Mouse (Mus musculus): ENCODE results near the gene Cmtm7. TPM values are rescaled to one million over a fixed set of nuclear protein-coding genes. Genes with fewer than 3 reads are reported as not detected.

Cmtm7 gene
- polyA plus RNA-seq, 1 experiment = 781 TPM

- 75% methylated on average over 13 of the region's 13 CpGs for WGBS
- peaks cover 12% of the 10 kb centered on the region for H3K4me1 ChIP-seq (replicated peaks; ENCODE audit: control insufficient read depth, insufficient read depth, low read length)
- TF ChIP-seq CTCF (IDR thresholded peaks at IDR 0.05; ENCODE audit: borderline replicate concordance, control insufficient read depth, extremely low read depth, insufficient read depth, low read length, poor library complexity) (peak; percentile 74; the same call in 1 of the 2 replicates), POLR2A (IDR thresholded peaks at IDR 0.05; ENCODE audit: control insufficient read depth, extremely low read depth, insufficient read depth, low read length, poor library complexity) (no peak)
- peak; percentile 61 for DNase-seq
- peaks cover 32% of the 10 kb centered on the region for H3K36me3 ChIP-seq (ENCODE audit: control insufficient read depth, insufficient read depth, low read length)
- H3K27me3 ChIP-seq (ENCODE audit: control insufficient read depth, insufficient read depth, low read length) = no peaks in the 10 kb centered on the region
- no peak overlapping the region for H3K27ac ChIP-seq (ENCODE audit: control insufficient read depth, insufficient read depth, low read length)
- H3K4me3 ChIP-seq (ENCODE audit: control insufficient read depth, insufficient read depth, low read length) = no peak overlapping the region
Observed at GRCm38 (mm10) chr9:114763341-114763740, 18.3 kb downstream of the Cmtm7 start.

- H3K27ac ChIP-seq (ENCODE audit: control insufficient read depth, insufficient read depth, low read length) = no peak overlapping the region
- no peak overlapping the region for H3K4me3 ChIP-seq (ENCODE audit: control insufficient read depth, insufficient read depth, low read length)
- peaks cover 12% of the 10 kb centered on the region for H3K4me1 ChIP-seq (replicated peaks; ENCODE audit: control insufficient read depth, insufficient read depth, low read length)
- no peak for TF ChIP-seq CTCF (IDR thresholded peaks at IDR 0.05; ENCODE audit: borderline replicate concordance, control insufficient read depth, extremely low read depth, insufficient read depth, low read length, poor library complexity)
- peaks cover 32% of the 10 kb centered on the region for H3K36me3 ChIP-seq (ENCODE audit: control insufficient read depth, insufficient read depth, low read length)
- no peak for DNase-seq
- no peaks in the 10 kb centered on the region for H3K27me3 ChIP-seq (ENCODE audit: control insufficient read depth, insufficient read depth, low read length)
- WGBS = 97% methylated on average over 11 of the region's 11 CpGs
Observed at GRCm38 (mm10) chr9:114761848-114762247, 19.8 kb downstream of the Cmtm7 start.

- 86% methylated on average over 5 of the region's 5 CpGs for WGBS
- H3K27ac ChIP-seq (ENCODE audit: control insufficient read depth, insufficient read depth, low read length) = no peak overlapping the region; the same call in 1 of the 2 replicates
- H3K27me3 ChIP-seq (ENCODE audit: control insufficient read depth, insufficient read depth, low read length) = no peaks in the 10 kb centered on the region
- H3K4me1 ChIP-seq (replicated peaks; ENCODE audit: control insufficient read depth, insufficient read depth, low read length) = peaks cover 12% of the 10 kb centered on the region
- peaks cover 35% of the 10 kb centered on the region for H3K36me3 ChIP-seq (ENCODE audit: control insufficient read depth, insufficient read depth, low read length)
- no peak overlapping the region for H3K4me3 ChIP-seq (ENCODE audit: control insufficient read depth, insufficient read depth, low read length)
- no peak for DNase-seq
- TF ChIP-seq CTCF (IDR thresholded peaks at IDR 0.05; ENCODE audit: borderline replicate concordance, control insufficient read depth, extremely low read depth, insufficient read depth, low read length, poor library complexity) (no peak), POLR2A (IDR thresholded peaks at IDR 0.05; ENCODE audit: control insufficient read depth, extremely low read depth, insufficient read depth, low read length, poor library complexity) (no peak)
Observed at GRCm38 (mm10) chr9:114760353-114760752, 21.3 kb downstream of the Cmtm7 start.

- no peak overlapping the region for H3K4me3 ChIP-seq (ENCODE audit: control insufficient read depth, insufficient read depth, low read length)
- H3K4me1 ChIP-seq (replicated peaks; ENCODE audit: control insufficient read depth, insufficient read depth, low read length) = peaks cover 12% of the 10 kb centered on the region
- H3K36me3 ChIP-seq (ENCODE audit: control insufficient read depth, insufficient read depth, low read length) = peaks cover 35% of the 10 kb centered on the region
- TF ChIP-seq CTCF (IDR thresholded peaks at IDR 0.05; ENCODE audit: borderline replicate concordance, control insufficient read depth, extremely low read depth, insufficient read depth, low read length, poor library complexity) (no peak), POLR2A (IDR thresholded peaks at IDR 0.05; ENCODE audit: control insufficient read depth, extremely low read depth, insufficient read depth, low read length, poor library complexity) (no peak)
- DNase-seq = no peak
- 94% methylated on average over 4 of the region's 4 CpGs for WGBS
- no peaks in the 10 kb centered on the region for H3K27me3 ChIP-seq (ENCODE audit: control insufficient read depth, insufficient read depth, low read length)
- H3K27ac ChIP-seq (ENCODE audit: control insufficient read depth, insufficient read depth, low read length) = no peak overlapping the region
Observed at GRCm38 (mm10) chr9:114759886-114760285, 21.8 kb downstream of the Cmtm7 start.

- peaks cover 14% of the 10 kb centered on the region for H3K4me1 ChIP-seq (replicated peaks; ENCODE audit: control insufficient read depth, insufficient read depth, low read length)
- WGBS = 42% methylated on average over 5 of the region's 5 CpGs
- H3K4me3 ChIP-seq (ENCODE audit: control insufficient read depth, insufficient read depth, low read length) = no peak overlapping the region
- H3K27ac ChIP-seq (ENCODE audit: control insufficient read depth, insufficient read depth, low read length) = peak overlapping the region; percentile 74
- TF ChIP-seq POLR2A (IDR thresholded peaks at IDR 0.05; ENCODE audit: control insufficient read depth, extremely low read depth, insufficient read depth, low read length, poor library complexity) (no peak), CTCF (IDR thresholded peaks at IDR 0.05; ENCODE audit: borderline replicate concordance, control insufficient read depth, extremely low read depth, insufficient read depth, low read length, poor library complexity) (no peak)
- DNase-seq = no peak
- H3K36me3 ChIP-seq (ENCODE audit: control insufficient read depth, insufficient read depth, low read length) = peaks cover 35% of the 10 kb centered on the region
- H3K27me3 ChIP-seq (ENCODE audit: control insufficient read depth, insufficient read depth, low read length) = no peaks in the 10 kb centered on the region
Observed at GRCm38 (mm10) chr9:114758801-114759200, 22.9 kb downstream of the Cmtm7 start.

GRCm38 (mm10) chr9:114758272-114758671 lies 23.4 kb downstream of the Cmtm7 start:
- peaks cover 35% of the 10 kb centered on the region for H3K36me3 ChIP-seq (ENCODE audit: control insufficient read depth, insufficient read depth, low read length)
- H3K4me1 ChIP-seq (replicated peaks; ENCODE audit: control insufficient read depth, insufficient read depth, low read length) = peaks cover 14% of the 10 kb centered on the region
- H3K27me3 ChIP-seq (ENCODE audit: control insufficient read depth, insufficient read depth, low read length) = no peaks in the 10 kb centered on the region
- no peak for DNase-seq
- TF ChIP-seq POLR2A (IDR thresholded peaks at IDR 0.05; ENCODE audit: control insufficient read depth, extremely low read depth, insufficient read depth, low read length, poor library complexity) (no peak), CTCF (IDR thresholded peaks at IDR 0.05; ENCODE audit: borderline replicate concordance, control insufficient read depth, extremely low read depth, insufficient read depth, low read length, poor library complexity) (no peak)
- WGBS = 13% methylated on average over 7 of the region's 7 CpGs
- H3K27ac ChIP-seq (ENCODE audit: control insufficient read depth, insufficient read depth, low read length) = peak overlapping the region; percentile 74
- no peak overlapping the region for H3K4me3 ChIP-seq (ENCODE audit: control insufficient read depth, insufficient read depth, low read length)

- H3K27ac ChIP-seq (ENCODE audit: control insufficient read depth, insufficient read depth, low read length) = peak overlapping the region; percentile 93
- H3K36me3 ChIP-seq (ENCODE audit: control insufficient read depth, insufficient read depth, low read length) = peaks cover 14% of the 10 kb centered on the region
- peak overlapping the region; percentile 67 for H3K4me3 ChIP-seq (ENCODE audit: control insufficient read depth, insufficient read depth, low read length)
- H3K27me3 ChIP-seq (ENCODE audit: control insufficient read depth, insufficient read depth, low read length) = no peaks in the 10 kb centered on the region
- peak; percentile 97 for DNase-seq
- peak; percentile 79; the same call in 1 of the 2 replicates for TF ChIP-seq POLR2A (IDR thresholded peaks at IDR 0.05; ENCODE audit: control insufficient read depth, extremely low read depth, insufficient read depth, low read length, poor library complexity)
- TF ChIP-seq CTCF (IDR thresholded peaks at IDR 0.05; ENCODE audit: borderline replicate concordance, control insufficient read depth, extremely low read depth, insufficient read depth, low read length, poor library complexity) = peak; percentile 99
- WGBS = 2% methylated on average over 36 of the region's 36 CpGs
- H3K4me1 ChIP-seq (replicated peaks; ENCODE audit: control insufficient read depth, insufficient read depth, low read length) = peaks cover 8% of the 10 kb centered on the region; the same call in 1 of the 2 replicates
Observed at GRCm38 (mm10) chr9:114752863-114753484, 28.7 kb downstream of the Cmtm7 start.
